Mouse (Mus musculus): ENCODE results near the gene Gpcpd1. TPM values are rescaled to one million over a fixed set of nuclear protein-coding genes. Genes with fewer than 3 reads are reported as not detected.

Gene Gpcpd1
- total RNA-seq, 2 experiments from 2014 or later: 72.0 to 72.4 TPM

Other genes starting within 250 kb of the Gpcpd1 start
- gene Prokr2, start 202.3 kb downstream of the Gpcpd1 start, total RNA-seq (2021): not detected
- 1 to 10 TPM; 3.6 to 5.7 TPM for gene Shld1, start 99.2 kb upstream of the Gpcpd1 start, total RNA-seq (2021)
- gene Chgb, start 193.5 kb upstream of the Gpcpd1 start, total RNA-seq (2021): under 1 TPM; 0.42 to 0.52 TPM
- gene Trmt6, start 228.3 kb upstream of the Gpcpd1 start, total RNA-seq (2021): 1 to 10 TPM; 7.9 to 9.8 TPM
- gene Mcm8, start 228.4 kb upstream of the Gpcpd1 start, total RNA-seq (2021): 1 to 10 TPM; 1.5 to 2.1 TPM